Mouse (Mus musculus): Measurements from ENCODE around the gene Kif18b. TPM values are rescaled to one million over a fixed set of nuclear protein-coding genes. Genes with fewer than 3 reads are reported as not detected.
A peak's percentile ranks its signal among the peaks of the same experiment; 100 is the strongest.

Gene Kif18b
- polyA plus RNA-seq, 1 experiment from 2014 or later, result 7.4 TPM

GRCm38 (mm10) chr11:102859933-102860332, 65.0 kb downstream of the Kif18b start:
- Histone ChIP-seq H3K4me2 (ENCODE audit: low read depth, low read length) (no peak overlapping the region), H3K36me3 (replicated peaks; ENCODE audit: control insufficient read depth, insufficient read depth, low read depth, low read length) (peaks cover 3% of the 10 kb centered on the region), H3K4me3 (ENCODE audit: low read depth, low read length) (no peak overlapping the region), H3K27me3 (ENCODE audit: control insufficient read depth, insufficient read depth, low read length) (no peaks in the 10 kb centered on the region), H3K9me3 (replicated peaks; ENCODE audit: control insufficient read depth, low read length) (no peaks in the 10 kb centered on the region), H3K27ac (replicated peaks; ENCODE audit: low read depth, low read length) (no peak overlapping the region), H3K9ac (replicated peaks; ENCODE audit: low read length) (no peak overlapping the region), H3K4me1 (ENCODE audit: control insufficient read depth, insufficient read depth, low read length) (no peaks in the 10 kb centered on the region)
- 92% methylated on average over 8 of the region's 8 CpGs for WGBS
- DNase-seq (ENCODE audit: low spot score) (no peak), ATAC-seq (replicated peaks; ENCODE audit: insufficient number of reproducible peaks, low FRiP score, low TSS enrichment, low read depth) (no peak)

- ATAC-seq (replicated peaks; ENCODE audit: insufficient number of reproducible peaks, low FRiP score, low TSS enrichment, low read depth), result no peak
- no peaks in the 10 kb centered on the region for H3K9me3 ChIP-seq (replicated peaks; ENCODE audit: control insufficient read depth, low read length)
Measured at GRCm38 (mm10) chr11:102858951-102859350, 66.0 kb downstream of the Kif18b start.

GRCm38 (mm10) chr11:102855941-102856340, 69.0 kb downstream of the Kif18b start:
- no peak for ATAC-seq (replicated peaks; ENCODE audit: insufficient number of reproducible peaks, low FRiP score, low TSS enrichment, low read depth)
- no peak overlapping the region for H3K4me3 ChIP-seq (ENCODE audit: low read depth, low read length)
- no peak overlapping the region for H3K9ac ChIP-seq (replicated peaks; ENCODE audit: low read length)
- no peaks in the 10 kb centered on the region for H3K27me3 ChIP-seq (ENCODE audit: control insufficient read depth, insufficient read depth, low read length)
- peak overlapping the region; percentile 1; the same call in 1 of the 2 replicates for H3K27ac ChIP-seq (replicated peaks; ENCODE audit: low read depth, low read length)
- no peaks in the 10 kb centered on the region for H3K9me3 ChIP-seq (replicated peaks; ENCODE audit: control insufficient read depth, low read length)
- 43% methylated on average over 6 of the region's 6 CpGs for WGBS
- peak; percentile 83 for DNase-seq (ENCODE audit: low spot score)
- H3K4me1 ChIP-seq (ENCODE audit: control insufficient read depth, insufficient read depth, low read length), result no peaks in the 10 kb centered on the region
- peaks cover 3% of the 10 kb centered on the region for H3K36me3 ChIP-seq (replicated peaks; ENCODE audit: control insufficient read depth, insufficient read depth, low read depth, low read length)
- no peak overlapping the region for H3K4me2 ChIP-seq (ENCODE audit: low read depth, low read length)

More at GRCm38 (mm10) chr11:102858951-102859350, 66.0 kb downstream of the Kif18b start:
- H3K4me2 ChIP-seq (ENCODE audit: low read depth, low read length), result no peak overlapping the region
- no peak for DNase-seq (ENCODE audit: low spot score)
- H3K4me1 ChIP-seq (ENCODE audit: control insufficient read depth, insufficient read depth, low read length), result no peaks in the 10 kb centered on the region
- H3K36me3 ChIP-seq (replicated peaks; ENCODE audit: control insufficient read depth, insufficient read depth, low read depth, low read length), result peaks cover 3% of the 10 kb centered on the region
- no peak overlapping the region for H3K9ac ChIP-seq (replicated peaks; ENCODE audit: low read length)
- H3K27ac ChIP-seq (replicated peaks; ENCODE audit: low read depth, low read length), result no peak overlapping the region
- 91% methylated on average over 11 of the region's 11 CpGs for WGBS
- no peaks in the 10 kb centered on the region for H3K27me3 ChIP-seq (ENCODE audit: control insufficient read depth, insufficient read depth, low read length)
- no peak overlapping the region for H3K4me3 ChIP-seq (ENCODE audit: low read depth, low read length)

Other genes starting within 250 kb of the Kif18b start
- 64.6 and 71.1 TPM in 2 replicates for gene Ccdc43, start 227.3 kb downstream of the Kif18b start, polyA plus RNA-seq (2014; fragmentation: Nextera tagmentation; extraction: Ambion mirVana)
- 13.9 and 16.3 TPM in 2 replicates for gene Adam11, start 163.7 kb downstream of the Kif18b start, polyA plus RNA-seq (2014; fragmentation: Nextera tagmentation; extraction: Ambion mirVana)
- gene Gjc1, start 105.4 kb downstream of the Kif18b start, polyA plus RNA-seq (2014; fragmentation: Nextera tagmentation; extraction: Ambion mirVana), result 90.5 and 97.0 TPM in 2 replicates
- gene Higd1b, start 89.3 kb downstream of the Kif18b start, polyA plus RNA-seq (2014; fragmentation: Nextera tagmentation; extraction: Ambion mirVana), result not detected in 2 replicates
- 246 and 257 TPM in 2 replicates for gene Eftud2, start 44.1 kb downstream of the Kif18b start, polyA plus RNA-seq (2014; fragmentation: Nextera tagmentation; extraction: Ambion mirVana)
- 1.00 and 1.5 TPM in 2 replicates for gene Ccdc103, start 43.9 kb downstream of the Kif18b start, polyA plus RNA-seq (2014; fragmentation: Nextera tagmentation; extraction: Ambion mirVana)
- gene Fam187a, start 40.0 kb downstream of the Kif18b start, polyA plus RNA-seq (2014; fragmentation: Nextera tagmentation; extraction: Ambion mirVana), result not detected in 2 replicates
- gene Gfap, start 24.2 kb downstream of the Kif18b start, polyA plus RNA-seq (2014; fragmentation: Nextera tagmentation; extraction: Ambion mirVana), result 0.22 and 0.25 TPM in 2 replicates
- gene C1ql1, start 21.6 kb upstream of the Kif18b start, polyA plus RNA-seq (2014; fragmentation: Nextera tagmentation; extraction: Ambion mirVana), result 4.0 and 4.1 TPM in 2 replicates
- gene Nmt1, start 103.1 kb upstream of the Kif18b start, polyA plus RNA-seq (2014; fragmentation: Nextera tagmentation; extraction: Ambion mirVana), result 48.6 and 49.6 TPM in 2 replicates
- 273 and 276 TPM in 2 replicates for gene Dcakd, start 103.2 kb upstream of the Kif18b start, polyA plus RNA-seq (2014; fragmentation: Nextera tagmentation; extraction: Ambion mirVana)
- gene Plcd3, start 176.5 kb upstream of the Kif18b start, polyA plus RNA-seq (2014; fragmentation: Nextera tagmentation; extraction: Ambion mirVana), result 0.87 and 1.1 TPM in 2 replicates
- gene Acbd4, start 176.6 kb upstream of the Kif18b start, polyA plus RNA-seq (2014; fragmentation: Nextera tagmentation; extraction: Ambion mirVana), result 6.4 and 7.8 TPM in 2 replicates
- gene Hexim1, start 191.1 kb upstream of the Kif18b start, polyA plus RNA-seq (2014; fragmentation: Nextera tagmentation; extraction: Ambion mirVana), result 5.3 and 5.6 TPM in 2 replicates
- gene Hexim2, start 207.3 kb upstream of the Kif18b start, polyA plus RNA-seq (2014; fragmentation: Nextera tagmentation; extraction: Ambion mirVana), result 7.1 and 8.3 TPM in 2 replicates
- 0.70 and 0.72 TPM in 2 replicates for gene Fmnl1, start 246.0 kb upstream of the Kif18b start, polyA plus RNA-seq (2014; fragmentation: Nextera tagmentation; extraction: Ambion mirVana)